Mouse (Mus musculus): ENCODE data around the gene Ndufaf2.

GRCm38 (mm10) chr13:108184743-108185255 lies 26.4 kb upstream of the Ndufaf2 start:
- TF ChIP-seq POLR2A (IDR thresholded peaks at IDR 0.05; ENCODE audit: low read depth, low read length) (no peak), CTCF (IDR thresholded peaks at IDR 0.05; ENCODE audit: extremely low read depth, insufficient read depth, insufficient read length, insufficient replicate concordance) (no peak)
